Mouse (Mus musculus) limb, embryonic 14.5 days (tissue): Measurements from ENCODE around the gene Ibsp. TPM values are rescaled to one million over a fixed set of nuclear protein-coding genes. Genes with fewer than 3 reads are reported as not detected.

Experiments
- ATAC-seq: fragments of 200-750 bp; cut with Nextera tagmentation; 2 replicates; pipeline ENCODE4 v1.8.0; 2017; ENCODE audit warnings: low read depth, moderate number of reproducible peaks, moderate TSS enrichment; ENCODE audit not compliant: low FRiP score
- DNase-seq: peaks from one replicate; pipeline ENCODE4 v3.0.0-alpha.2; 2015; ENCODE audit warnings: low spot score
- H3K27ac ChIP-seq: fragments of 300-500 bp; sonication (generic); replicated peaks from 2 replicates; pipeline ENCODE4 v1.5.1; 2014; ENCODE audit warnings: low read depth, mild to moderate bottlenecking, low read length, moderate library complexity, mixed read lengths
- H3K27me3 ChIP-seq: fragments of 300-500 bp; sonication (generic); 2 replicates; pipeline ENCODE4 v1.6.1; 2014; ENCODE audit warnings: low read length, mixed read lengths; ENCODE audit not compliant: control insufficient read depth, insufficient read depth
- H3K36me3 ChIP-seq: fragments of 300-500 bp; sonication (generic); 2 replicates; pipeline ENCODE4 v1.6.1; 2014; ENCODE audit warnings: mild to moderate bottlenecking, low read length, moderate library complexity, mixed read lengths; ENCODE audit not compliant: control insufficient read depth, insufficient read depth
- H3K4me1 ChIP-seq: fragments of 300-500 bp; sonication (generic); 2 replicates; pipeline ENCODE4 v1.6.1; 2014; ENCODE audit warnings: antibody characterized with exemption, low read length, mixed read lengths; ENCODE audit not compliant: control insufficient read depth, insufficient read depth
- H3K4me2 ChIP-seq: fragments of 300-500 bp; sonication (generic); replicated peaks from 2 replicates; pipeline ENCODE4 v1.6.1; 2014; ENCODE audit warnings: low read depth, mild to moderate bottlenecking, low read length, moderate library complexity; ENCODE audit not compliant: severe bottlenecking
- H3K4me3 ChIP-seq: fragments of 300-500 bp; sonication (generic); replicated peaks from 2 replicates; pipeline ENCODE4 v1.5.1; 2014; ENCODE audit warnings: low read length
- H3K9ac ChIP-seq: fragments of 300-500 bp; sonication (generic); 2 replicates; pipeline ENCODE4 v1.6.1; 2014; ENCODE audit warnings: mild to moderate bottlenecking, low read depth, low read length, moderate library complexity; ENCODE audit not compliant: severe bottlenecking
- H3K9me3 ChIP-seq: fragments of 300-500 bp; sonication (generic); 2 replicates; pipeline ENCODE4 v1.6.1; 2016; ENCODE audit warnings: low read length; ENCODE audit not compliant: control insufficient read depth
- POLR2A ChIP-seq: fragments of 200-500 bp; IDR thresholded peaks from 2 replicates; pipeline ENCODE4 v1.8.0; 2012; ENCODE audit warnings: inconsistent platforms, mild to moderate bottlenecking, moderate library complexity, borderline replicate concordance; ENCODE audit not compliant: insufficient read depth, insufficient read length; ENCODE audit errors: extremely low read depth
- WGBS: fragments of 180-500 bp; shearing (Covaris S2); extraction: QIAGEN DNeasy Blood & Tissue Kit; methylation state at CpG from one replicate; pipeline ENCODE4 v1.1.7; 2014; 5-methylcytosine and 5-hydroxymethylcytosine counted together
- polyA plus RNA-seq, 2 experiments: library from polyadenylated mRNA; depleted of rRNA in 1 of 2; stranded (reverse) in 1 of 2; unstranded in 1 of 2; fragments of >200 nt; fragmentation: Nextera tagmentation in 1 of 2; extraction: Ambion mirVana in 1 of 2; gene quantifications; 2 replicates each; pipeline versions ENCODE4 v1.2.1 to v1.2.3; 2012 to 2014

Gene Ibsp
- polyA plus RNA-seq, 2 experiments: 128 to 263 TPM

GRCm38 (mm10) chr5:104294201-104294600 is 4.8 kb upstream of the Ibsp start:
- Histone ChIP-seq H3K36me3 (no peaks in the 10 kb centered on the region), H3K4me3 (no peak overlapping the region), H3K27me3 (no peaks in the 10 kb centered on the region), H3K4me2 (no peak overlapping the region), H3K9ac (no peak overlapping the region), H3K27ac (no peak overlapping the region), H3K9me3 (no peaks in the 10 kb centered on the region), H3K4me1 (no peaks in the 10 kb centered on the region)
- no peak for DNase-seq
- no peak for ATAC-seq
- no peak for TF ChIP-seq POLR2A
- 42% methylated on average over 6 of the region's 6 CpGs for WGBS

GRCm38 (mm10) chr5:104314073-104314472 is 15.1 kb downstream of the Ibsp start:
- no peak for DNase-seq
- Histone ChIP-seq H3K4me1 (no peaks in the 10 kb centered on the region), H3K4me2 (no peak overlapping the region), H3K4me3 (no peak overlapping the region), H3K9me3 (no peaks in the 10 kb centered on the region), H3K36me3 (no peaks in the 10 kb centered on the region), H3K27me3 (no peaks in the 10 kb centered on the region), H3K9ac (no peak overlapping the region), H3K27ac (no peak overlapping the region)
- no peak for TF ChIP-seq POLR2A
- WGBS: 63% methylated on average over 1 of the region's 1 CpGs
- ATAC-seq: no peak

- H3K4me1 ChIP-seq: no peaks in the 10 kb centered on the region
- no peaks in the 10 kb centered on the region for H3K27me3 ChIP-seq
- no peaks in the 10 kb centered on the region for H3K36me3 ChIP-seq
- H3K9ac ChIP-seq: no peak within 1 kb of the TSS
- 87% methylated on average over 6 of the region's 6 CpGs for WGBS
- no peak for ATAC-seq
- no peak within 1 kb of the TSS for H3K4me3 ChIP-seq
- no peak for DNase-seq
- H3K9me3 ChIP-seq: no peaks in the 10 kb centered on the region
- H3K4me2 ChIP-seq: no peak within 1 kb of the TSS
- no peak within 1 kb of the TSS for H3K27ac ChIP-seq
- no peak for TF ChIP-seq POLR2A
Measured at GRCm38 (mm10) chr5:104325029-104325428, 26.1 kb downstream of the Ibsp start, which contains the start of gene Mepe. TSS of gene Mepe (plus strand) at chr5:104325329.

GRCm38 (mm10) chr5:104326884-104327283 is 27.9 kb downstream of the Ibsp start:
- H3K4me1 ChIP-seq: no peaks in the 10 kb centered on the region
- no peak overlapping the region for H3K4me2 ChIP-seq
- WGBS: 68% methylated on average over 4 of the region's 4 CpGs
- H3K27me3 ChIP-seq: no peaks in the 10 kb centered on the region
- ATAC-seq: no peak
- DNase-seq: no peak
- H3K9me3 ChIP-seq: no peaks in the 10 kb centered on the region
- TF ChIP-seq POLR2A: no peak
- no peaks in the 10 kb centered on the region for H3K36me3 ChIP-seq
- no peak overlapping the region for H3K9ac ChIP-seq
- no peak overlapping the region for H3K4me3 ChIP-seq
- no peak overlapping the region for H3K27ac ChIP-seq

- Histone ChIP-seq H3K4me3 (no peak overlapping the region), H3K27me3 (no peaks in the 10 kb centered on the region), H3K4me1 (no peaks in the 10 kb centered on the region), H3K9ac (no peak overlapping the region), H3K4me2 (no peak overlapping the region), H3K36me3 (no peaks in the 10 kb centered on the region), H3K9me3 (no peaks in the 10 kb centered on the region), H3K27ac (no peak overlapping the region)
- no peak for TF ChIP-seq POLR2A
- no peak for ATAC-seq
- DNase-seq: no peak
- 85% methylated on average over 8 of the region's 8 CpGs for WGBS
Measured at GRCm38 (mm10) chr5:104327389-104327788, 28.4 kb downstream of the Ibsp start.

- no peak overlapping the region for H3K9ac ChIP-seq
- H3K9me3 ChIP-seq: no peaks in the 10 kb centered on the region
- no peaks in the 10 kb centered on the region for H3K36me3 ChIP-seq
- H3K27ac ChIP-seq: no peak overlapping the region
- no peak for ATAC-seq
- no peak overlapping the region for H3K4me3 ChIP-seq
- no peaks in the 10 kb centered on the region for H3K4me1 ChIP-seq
- no peak overlapping the region for H3K4me2 ChIP-seq
- TF ChIP-seq POLR2A: no peak
- no peak for DNase-seq
- no peaks in the 10 kb centered on the region for H3K27me3 ChIP-seq
Measured at GRCm38 (mm10) chr5:104327876-104328275, 28.9 kb downstream of the Ibsp start.
